Mouse (Mus musculus) liver, embryonic 11.5 days (tissue): ENCODE data around the gene Vamp2. TPM values are rescaled to one million over a fixed set of nuclear protein-coding genes. Genes with fewer than 3 reads are reported as not detected.

Experiments
- ATAC-seq: fragments of 200-750 bp; cut with Nextera tagmentation; replicated peaks from 2 replicates; pipeline ENCODE4 v1.8.0; 2017; ENCODE audit warnings: moderate number of reproducible peaks, mild to moderate bottlenecking, moderate TSS enrichment, moderate library complexity; ENCODE audit not compliant: low FRiP score
- DNase-seq: peaks from one replicate; pipeline ENCODE4 v3.0.0-alpha.2; 2017; ENCODE audit warnings: low spot score
- H3K27ac ChIP-seq: fragments of 300-500 bp; sonication (generic); 2 replicates; pipeline ENCODE4 v1.5.1; 2014; ENCODE audit warnings: mild to moderate bottlenecking, low read depth, low read length, control low read depth
- H3K27me3 ChIP-seq: fragments of 300-500 bp; sonication (generic); replicated peaks from 2 replicates; pipeline ENCODE4 v1.6.1; 2014; ENCODE audit warnings: low read length, mixed read lengths; ENCODE audit not compliant: control insufficient read depth, insufficient read depth
- H3K36me3 ChIP-seq: fragments of 300-500 bp; sonication (generic); 2 replicates; pipeline ENCODE4 v1.6.1; 2014; ENCODE audit warnings: mild to moderate bottlenecking, low read length, moderate library complexity, mixed read lengths; ENCODE audit not compliant: control insufficient read depth, insufficient read depth
- H3K4me1 ChIP-seq: fragments of 300-500 bp; sonication (generic); replicated peaks from 2 replicates; pipeline ENCODE4 v1.6.1; 2014; ENCODE audit warnings: low read length, mixed read lengths; ENCODE audit not compliant: control insufficient read depth, insufficient read depth
- H3K4me2 ChIP-seq: fragments of 300-500 bp; sonication (generic); 2 replicates; pipeline ENCODE4 v1.6.1; 2014; ENCODE audit warnings: mild to moderate bottlenecking, control low read depth, moderate library complexity
- H3K4me3 ChIP-seq: fragments of 300-500 bp; sonication (generic); 2 replicates; pipeline ENCODE4 v1.5.1; 2014; ENCODE audit warnings: low read depth, low read length, control low read depth
- H3K9ac ChIP-seq: fragments of 300-500 bp; sonication (generic); 2 replicates; pipeline ENCODE4 v1.6.1; 2014; ENCODE audit warnings: low read depth, low read length, control low read depth
- H3K9me3 ChIP-seq: fragments of 300-500 bp; sonication (generic); 2 replicates; pipeline ENCODE4 v1.6.1; 2016; ENCODE audit warnings: low read length, inconsistent platforms, mixed read lengths; ENCODE audit not compliant: control insufficient read depth
- WGBS: fragments of 180-500 bp; shearing (Covaris S2); extraction: QIAGEN DNeasy Blood & Tissue Kit; methylation state at CpG from one replicate; pipeline ENCODE4 v1.1.7; 2014; 5-methylcytosine and 5-hydroxymethylcytosine counted together
- polyA plus RNA-seq: library from polyadenylated mRNA; unstranded; fragments of >200 nt; fragmentation: Nextera tagmentation; extraction: Ambion mirVana; gene quantifications from 2 replicates; pipeline ENCODE4 v1.2.1, GENCODE M21; 2014

The Vamp2 gene
- polyA plus RNA-seq, 1 experiment from 2014 or later: 56.0 TPM

GRCm38 (mm10) chr11:69120221-69121000 is 32.1 kb downstream of the Vamp2 start, which contains the start of gene Hes7:
Gene Hes7 (plus strand): TSS chr11:69120404.
- H3K9me3 ChIP-seq: no peaks in the 10 kb centered on the region
- no peaks in the 10 kb centered on the region for H3K36me3 ChIP-seq
- H3K27me3 ChIP-seq: peaks cover 7% of the 10 kb centered on the region
- no peak for ATAC-seq
- WGBS: 1% methylated on average over 27 of the region's 27 CpGs
- DNase-seq: peak; percentile 63
- H3K27ac ChIP-seq: no peak within 1 kb of the TSS
- peaks cover 37% of the 10 kb centered on the region for H3K4me1 ChIP-seq
- H3K9ac ChIP-seq: peak within 1 kb of the TSS; percentile 47
- H3K4me2 ChIP-seq: peak within 1 kb of the TSS; percentile 99
- H3K4me3 ChIP-seq: peak within 1 kb of the TSS; percentile 80

GRCm38 (mm10) chr11:69121001-69121740 is 32.9 kb downstream of the Vamp2 start:
- DNase-seq: peak; percentile 67
- H3K27ac ChIP-seq: no peak overlapping the region
- H3K4me1 ChIP-seq: peaks cover 41% of the 10 kb centered on the region

DNA sequence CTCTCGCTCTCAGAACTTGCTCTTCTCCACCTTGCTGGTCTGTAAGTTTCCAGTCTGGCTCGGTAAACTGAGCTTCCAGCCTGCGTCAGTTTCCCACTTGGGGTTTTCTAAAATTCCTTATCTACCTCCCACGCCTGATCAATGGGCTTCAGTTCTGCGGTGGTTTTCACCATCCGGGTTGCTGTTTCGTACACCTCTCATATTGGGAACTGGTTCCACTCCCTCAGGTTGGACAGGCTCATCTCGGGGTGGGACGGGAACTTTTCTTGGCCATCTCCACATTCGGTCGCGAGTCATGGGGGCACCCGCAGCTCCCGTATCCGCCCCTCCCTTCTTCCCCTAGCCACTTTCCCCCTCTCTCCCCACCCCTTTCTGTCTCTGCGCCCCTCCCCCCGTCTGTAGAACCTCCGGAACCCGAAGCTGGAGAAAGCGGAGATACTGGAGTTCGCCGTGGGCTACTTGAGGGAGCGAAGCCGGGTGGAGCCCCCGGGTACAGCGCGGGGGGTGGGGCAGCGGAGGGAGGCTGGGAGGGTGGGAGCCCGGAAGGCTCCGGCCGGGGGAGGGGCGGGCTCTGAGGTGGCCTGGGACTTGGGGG is 33.5 kb downstream of the Vamp2 start:
- peaks cover 7% of the 10 kb centered on the region for H3K27me3 ChIP-seq
- ATAC-seq (no peak), DNase-seq (no peak)
- H3K9ac ChIP-seq: peak overlapping the region; percentile 66
- no peaks in the 10 kb centered on the region for H3K9me3 ChIP-seq
- peak overlapping the region; percentile 23; the same call in 1 of the 2 replicates for H3K27ac ChIP-seq
- H3K4me1 ChIP-seq: peaks cover 45% of the 10 kb centered on the region
- peak overlapping the region; percentile 80 for H3K4me3 ChIP-seq
- under 1% methylated on average over 32 of the region's 32 CpGs for WGBS
- H3K4me2 ChIP-seq: peak overlapping the region; percentile 99
- H3K36me3 ChIP-seq: no peaks in the 10 kb centered on the region

More at GRCm38 (mm10) chr11:69121001-69121740, 32.9 kb downstream of the Vamp2 start:
- no peaks in the 10 kb centered on the region for H3K36me3 ChIP-seq
- peak overlapping the region; percentile 21 for H3K9ac ChIP-seq
- peaks cover 7% of the 10 kb centered on the region for H3K27me3 ChIP-seq
- H3K4me2 ChIP-seq: peak overlapping the region; percentile 99
- peak overlapping the region; percentile 80 for H3K4me3 ChIP-seq
- no peaks in the 10 kb centered on the region for H3K9me3 ChIP-seq
- ATAC-seq: no peak
- 2% methylated on average over 33 of the region's 33 CpGs for WGBS

DNA sequence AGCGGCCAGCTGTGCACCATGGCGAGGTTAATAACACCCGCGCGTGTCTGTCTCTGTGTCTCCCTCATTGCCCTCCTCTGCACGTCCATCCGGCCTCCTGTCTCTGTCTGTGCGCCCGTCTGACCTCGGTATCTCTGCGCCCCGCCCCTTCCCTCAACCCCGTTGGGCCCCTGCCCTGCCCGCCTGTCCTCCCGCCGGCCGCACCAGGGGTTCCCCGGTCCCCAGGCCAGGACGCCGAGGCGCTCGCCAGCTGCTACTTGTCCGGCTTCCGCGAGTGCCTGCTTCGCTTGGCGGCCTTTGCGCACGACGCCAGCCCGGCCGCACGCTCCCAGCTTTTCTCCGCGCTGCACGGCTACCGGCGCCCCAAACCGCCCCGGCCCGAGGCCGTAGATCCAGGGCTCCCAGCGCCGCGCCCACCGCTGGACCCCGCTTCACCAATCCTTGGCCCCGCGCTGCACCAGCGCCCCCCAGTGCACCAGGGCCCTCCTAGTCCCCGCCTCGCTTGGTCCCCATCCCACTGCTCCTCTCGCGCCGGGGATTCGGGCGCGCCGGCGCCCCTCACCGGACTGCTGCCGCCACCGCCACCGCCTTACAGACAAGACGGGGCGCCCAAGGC is 34.2 kb downstream of the Vamp2 start, which contains the start of gene 9130213A22Rik:
TSS of gene 9130213A22Rik (minus strand) at position 254 of the 616 bp plus-strand sequence.
- Histone ChIP-seq H3K4me2 (peak within 1 kb of the TSS; percentile 99), H3K27me3 (peaks cover 7% of the 10 kb centered on the region), H3K9me3 (no peaks in the 10 kb centered on the region), H3K27ac (peak within 1 kb of the TSS; percentile 23), H3K9ac (peak within 1 kb of the TSS; percentile 66), H3K4me3 (peak within 1 kb of the TSS; percentile 80), H3K4me1 (peaks cover 40% of the 10 kb centered on the region), H3K36me3 (no peaks in the 10 kb centered on the region)
- peak; percentile 39 for ATAC-seq
- peak; percentile 91 for DNase-seq
- WGBS: under 1% methylated on average over 64 of the region's 66 CpGs

- DNase-seq (peak; percentile 98), ATAC-seq (0 out of 2 replicates have a peak, but pooled peaks have one; percentile 2)
- Histone ChIP-seq H3K9ac (peak overlapping the region; percentile 73), H3K4me2 (peak overlapping the region; percentile 99), H3K4me1 (peaks cover 37% of the 10 kb centered on the region), H3K27me3 (peaks cover 7% of the 10 kb centered on the region), H3K4me3 (peak overlapping the region; percentile 80), H3K27ac (peak overlapping the region; percentile 80), H3K9me3 (no peaks in the 10 kb centered on the region), H3K36me3 (no peaks in the 10 kb centered on the region)
- WGBS: under 1% methylated on average over 29 of the region's 29 CpGs
These were observed 34.9 kb downstream of the Vamp2 start for GRCm38 (mm10) chr11:69123056-69123692.

- no peaks in the 10 kb centered on the region for H3K36me3 ChIP-seq
- H3K4me3 ChIP-seq: peak overlapping the region; percentile 80
- H3K27ac ChIP-seq: peak overlapping the region; percentile 80
- DNase-seq: peak; percentile 94
- H3K27me3 ChIP-seq: peaks cover 7% of the 10 kb centered on the region
- H3K9ac ChIP-seq: peak overlapping the region; percentile 73
- peak overlapping the region; percentile 99 for H3K4me2 ChIP-seq
- peaks cover 36% of the 10 kb centered on the region for H3K4me1 ChIP-seq
- ATAC-seq: peak; percentile 83
- no peaks in the 10 kb centered on the region for H3K9me3 ChIP-seq
- under 1% methylated on average over 31 of the region's 31 CpGs for WGBS
These were observed 35.6 kb downstream of the Vamp2 start for GRCm38 (mm10) chr11:69123693-69124497.

GRCm38 (mm10) chr11:69124498-69124847 is 36.2 kb downstream of the Vamp2 start:
- Histone ChIP-seq H3K27me3 (peaks cover 7% of the 10 kb centered on the region), H3K9ac (no peak overlapping the region), H3K27ac (no peak overlapping the region), H3K4me2 (peak overlapping the region; percentile 99), H3K4me1 (peaks cover 30% of the 10 kb centered on the region), H3K4me3 (peak overlapping the region; percentile 80; the same call in 1 of the 2 replicates), H3K36me3 (no peaks in the 10 kb centered on the region), H3K9me3 (no peaks in the 10 kb centered on the region)
- DNase-seq: no peak
- ATAC-seq: peak; percentile 65
- WGBS: 0% methylated on average over 3 of the region's 3 CpGs
